Mouse (Mus musculus): ENCODE data around the gene Pacrg.

GRCm38 (mm10) chr17:10698041-10698440 lies 142.1 kb downstream of the Pacrg start:
- TF ChIP-seq CTCF (IDR thresholded peaks at IDR 0.05; ENCODE audit: low read depth, low read length) = no peak
- TF ChIP-seq POLR2A (IDR thresholded peaks at IDR 0.05; ENCODE audit: extremely low read depth, insufficient read depth, low read length) = no peak

Data from liver, adult 2 months (tissue).